Mouse (Mus musculus): ENCODE data around the gene Cldn5. TPM values are rescaled to one million over a fixed set of nuclear protein-coding genes. Genes with fewer than 3 reads are reported as not detected.

Gene Cldn5
- not detected in 2 replicates for polyA plus RNA-seq (2011; ENCODE audit: insufficient read length, low read depth, missing spikeins)

DNA sequence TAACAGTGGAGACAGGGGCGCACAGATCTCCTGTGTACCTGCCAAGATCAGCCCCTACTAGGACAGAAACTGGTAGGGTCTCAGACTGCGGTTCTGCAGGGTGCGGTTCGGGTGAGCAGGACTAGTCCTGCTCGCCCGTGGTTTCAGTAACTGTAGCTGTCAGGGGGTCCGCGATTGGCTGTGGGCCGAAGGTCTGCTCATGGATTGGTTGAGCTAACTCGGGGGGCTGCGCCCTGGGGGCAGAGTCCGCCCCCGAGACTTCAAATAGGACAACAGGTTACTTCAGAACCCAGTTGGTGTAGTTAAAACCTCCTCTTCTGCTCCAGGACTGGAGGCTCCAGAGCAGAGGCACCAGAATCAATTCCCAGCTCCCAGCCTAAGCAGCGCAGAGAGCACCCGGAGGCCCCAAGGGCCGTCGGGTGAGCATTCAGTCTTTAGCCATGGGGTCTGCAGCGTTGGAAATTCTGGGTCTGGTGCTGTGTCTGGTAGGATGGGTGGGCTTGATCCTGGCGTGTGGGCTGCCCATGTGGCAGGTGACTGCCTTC lies at the start of gene Cldn5:
TSS of gene Cldn5 (plus strand) at position 292 of the 545 bp plus-strand sequence.
- no peaks in the 10 kb centered on the region for H3K4me1 ChIP-seq (ENCODE audit: control insufficient read depth, insufficient read depth, low read length)
- no peak within 1 kb of the TSS for H3K4me3 ChIP-seq (ENCODE audit: insufficient read depth, low read length)
- TF ChIP-seq CTCF (IDR thresholded peaks at IDR 0.05; ENCODE audit: borderline replicate concordance, insufficient read depth, low read length) (no peak), POLR2A (IDR thresholded peaks at IDR 0.05; ENCODE audit: low read depth, low read length) (no peak)
- no peak within 1 kb of the TSS for H3K27ac ChIP-seq (ENCODE audit: insufficient read depth, low read length)

DNA sequence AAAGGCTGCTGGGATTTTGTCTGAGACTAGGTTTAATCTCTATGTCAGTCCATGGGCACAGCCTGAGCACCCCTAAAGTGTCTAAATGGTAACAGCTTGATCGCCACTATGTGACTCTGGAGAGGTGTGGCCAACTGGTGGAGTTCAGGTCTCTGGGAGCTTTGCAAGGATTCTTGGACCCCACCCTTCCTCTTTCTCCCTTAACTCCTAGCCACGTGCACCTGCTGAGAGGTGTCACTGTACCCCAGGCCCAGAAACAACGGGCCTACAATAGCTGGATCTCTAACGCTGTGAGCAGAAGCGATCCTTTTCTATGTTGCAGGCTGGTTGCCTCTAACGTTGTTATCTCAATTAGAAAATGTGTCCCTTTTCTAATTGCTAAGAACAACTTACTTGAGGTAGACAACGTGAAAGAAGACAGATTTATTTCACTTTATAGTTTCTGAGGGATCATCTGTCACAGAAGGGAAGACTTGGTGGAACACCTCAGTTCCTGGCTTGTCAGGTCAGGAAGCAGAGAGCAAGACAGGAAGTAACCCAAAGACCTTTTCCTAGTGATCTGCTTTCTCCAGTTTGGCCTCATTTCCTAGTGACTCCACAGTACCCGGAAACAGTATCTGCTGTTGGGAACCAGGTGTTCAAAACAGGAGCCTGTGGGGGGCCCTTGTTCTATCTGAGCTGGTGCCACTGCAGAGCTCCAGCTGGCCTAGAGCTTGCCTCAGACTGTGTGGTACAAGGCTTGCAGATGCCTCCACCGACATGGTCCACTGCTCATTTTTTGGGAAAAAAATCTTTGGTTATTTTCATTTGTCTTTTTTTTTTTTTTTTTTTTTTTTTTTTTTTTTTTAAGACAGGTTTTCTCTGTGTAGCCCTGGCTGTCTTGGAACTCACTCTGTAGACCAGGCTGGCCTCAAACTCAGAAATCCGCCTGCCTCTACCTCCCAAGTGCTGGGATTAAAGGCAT lies 48.8 kb upstream of the Cldn5 start:
- 0 out of 2 replicates have a peak, but pooled peaks cover 2% of the 10 kb centered on the region for H3K4me1 ChIP-seq (ENCODE audit: control insufficient read depth, insufficient read depth, low read length)
- TF ChIP-seq POLR2A (IDR thresholded peaks at IDR 0.05; ENCODE audit: low read depth, low read length) = no peak
- no peak for TF ChIP-seq CTCF (IDR thresholded peaks at IDR 0.05; ENCODE audit: borderline replicate concordance, insufficient read depth, low read length)
- no peak overlapping the region for H3K4me3 ChIP-seq (ENCODE audit: insufficient read depth, low read length)
- no peak overlapping the region for H3K27ac ChIP-seq (ENCODE audit: insufficient read depth, low read length)

- TF ChIP-seq CTCF (IDR thresholded peaks at IDR 0.05; ENCODE audit: borderline replicate concordance, insufficient read depth, low read length) (no peak), POLR2A (IDR thresholded peaks at IDR 0.05; ENCODE audit: low read depth, low read length) (no peak)
- peaks cover 5% of the 10 kb centered on the region; the same call in 1 of the 2 replicates for H3K4me1 ChIP-seq (ENCODE audit: control insufficient read depth, insufficient read depth, low read length)
- H3K4me3 ChIP-seq (ENCODE audit: insufficient read depth, low read length) = no peak overlapping the region
- H3K27ac ChIP-seq (ENCODE audit: insufficient read depth, low read length) = no peak overlapping the region
Measured at GRCm38 (mm10) chr16:18729185-18729584, 47.5 kb upstream of the Cldn5 start.

- TF ChIP-seq CTCF (IDR thresholded peaks at IDR 0.05; ENCODE audit: borderline replicate concordance, insufficient read depth, low read length) (no peak), POLR2A (IDR thresholded peaks at IDR 0.05; ENCODE audit: low read depth, low read length) (no peak)
- Histone ChIP-seq H3K4me1 (ENCODE audit: control insufficient read depth, insufficient read depth, low read length) (peaks cover 5% of the 10 kb centered on the region; the same call in 1 of the 2 replicates), H3K4me3 (ENCODE audit: insufficient read depth, low read length) (no peak overlapping the region), H3K27ac (ENCODE audit: insufficient read depth, low read length) (no peak overlapping the region)
Measured at GRCm38 (mm10) chr16:18730640-18731039, 46.0 kb upstream of the Cldn5 start.

DNA sequence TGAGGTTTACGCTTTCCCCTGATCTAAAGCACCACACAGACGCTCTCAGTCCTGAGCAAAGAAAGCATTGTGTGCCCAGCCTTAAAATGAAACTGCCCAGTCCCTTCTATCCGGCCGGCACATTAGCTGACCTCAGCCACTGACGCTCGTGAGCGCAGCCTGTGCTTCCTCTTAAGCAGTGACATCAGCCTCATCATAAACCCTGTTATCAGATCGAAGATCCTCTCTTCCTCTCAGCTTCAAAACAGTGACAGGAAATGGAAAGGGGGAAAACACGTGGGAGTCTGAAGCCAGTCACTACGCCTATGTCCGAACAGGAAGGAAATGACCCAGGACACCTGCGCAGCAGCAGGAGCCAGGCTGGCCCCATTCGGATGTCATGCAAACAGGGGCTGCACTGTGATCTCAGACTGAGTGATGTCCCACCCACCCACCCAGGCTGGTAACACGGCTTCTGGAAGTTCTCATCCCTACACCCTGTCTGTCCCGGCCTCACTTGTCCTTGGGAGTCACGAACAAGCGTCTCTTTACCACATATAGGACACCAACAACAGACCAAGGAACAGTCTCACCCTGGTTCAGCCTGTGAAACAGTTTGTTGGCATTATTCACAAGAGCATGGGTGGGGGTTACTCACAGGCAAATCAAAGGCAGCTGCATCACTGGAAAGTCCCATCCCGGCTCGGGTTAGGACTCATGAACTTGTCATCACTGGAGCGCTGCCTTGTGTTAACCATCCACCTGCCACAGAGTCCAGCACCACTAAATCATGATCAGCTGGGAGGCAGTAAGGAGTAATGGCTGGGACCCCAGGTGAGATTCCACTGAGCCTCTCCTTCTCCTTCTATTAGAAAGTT lies 43.3 kb upstream of the Cldn5 start:
- no peak overlapping the region for H3K27ac ChIP-seq (ENCODE audit: insufficient read depth, low read length)
- TF ChIP-seq CTCF (IDR thresholded peaks at IDR 0.05; ENCODE audit: borderline replicate concordance, insufficient read depth, low read length) (no peak), POLR2A (IDR thresholded peaks at IDR 0.05; ENCODE audit: low read depth, low read length) (no peak)
- H3K4me1 ChIP-seq (ENCODE audit: control insufficient read depth, insufficient read depth, low read length) = peaks cover 5% of the 10 kb centered on the region; the same call in 1 of the 2 replicates

DNA sequence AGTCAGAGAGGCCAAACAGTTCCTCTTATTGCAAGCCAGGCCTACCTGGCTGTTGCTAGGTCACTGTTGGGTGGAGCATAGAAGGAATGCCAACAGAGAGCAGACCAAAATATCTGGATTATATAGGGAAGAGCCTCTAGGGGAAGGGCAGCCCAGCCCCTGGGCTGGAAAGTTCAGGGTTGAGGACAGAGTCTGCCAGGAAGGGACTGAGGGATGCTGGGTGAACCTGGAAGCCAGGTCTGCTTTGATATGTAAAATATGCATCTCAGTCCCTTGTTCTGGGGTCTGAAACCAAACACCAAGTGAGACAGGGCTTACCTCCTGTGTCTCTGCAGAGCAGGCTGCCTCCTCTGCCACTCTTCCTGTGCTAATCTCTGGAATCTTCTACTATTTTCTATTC lies 38.3 kb upstream of the Cldn5 start:
- H3K4me3 ChIP-seq (ENCODE audit: insufficient read depth, low read length) = no peak overlapping the region
- TF ChIP-seq CTCF (IDR thresholded peaks at IDR 0.05; ENCODE audit: borderline replicate concordance, insufficient read depth, low read length) (no peak), POLR2A (IDR thresholded peaks at IDR 0.05; ENCODE audit: low read depth, low read length) (no peak)
- H3K4me1 ChIP-seq (ENCODE audit: control insufficient read depth, insufficient read depth, low read length) = no peaks in the 10 kb centered on the region
- no peak overlapping the region for H3K27ac ChIP-seq (ENCODE audit: insufficient read depth, low read length)

More for the DNA sequence above, 43.3 kb upstream of the Cldn5 start:
- no peak overlapping the region for H3K4me3 ChIP-seq (ENCODE audit: insufficient read depth, low read length)

DNA sequence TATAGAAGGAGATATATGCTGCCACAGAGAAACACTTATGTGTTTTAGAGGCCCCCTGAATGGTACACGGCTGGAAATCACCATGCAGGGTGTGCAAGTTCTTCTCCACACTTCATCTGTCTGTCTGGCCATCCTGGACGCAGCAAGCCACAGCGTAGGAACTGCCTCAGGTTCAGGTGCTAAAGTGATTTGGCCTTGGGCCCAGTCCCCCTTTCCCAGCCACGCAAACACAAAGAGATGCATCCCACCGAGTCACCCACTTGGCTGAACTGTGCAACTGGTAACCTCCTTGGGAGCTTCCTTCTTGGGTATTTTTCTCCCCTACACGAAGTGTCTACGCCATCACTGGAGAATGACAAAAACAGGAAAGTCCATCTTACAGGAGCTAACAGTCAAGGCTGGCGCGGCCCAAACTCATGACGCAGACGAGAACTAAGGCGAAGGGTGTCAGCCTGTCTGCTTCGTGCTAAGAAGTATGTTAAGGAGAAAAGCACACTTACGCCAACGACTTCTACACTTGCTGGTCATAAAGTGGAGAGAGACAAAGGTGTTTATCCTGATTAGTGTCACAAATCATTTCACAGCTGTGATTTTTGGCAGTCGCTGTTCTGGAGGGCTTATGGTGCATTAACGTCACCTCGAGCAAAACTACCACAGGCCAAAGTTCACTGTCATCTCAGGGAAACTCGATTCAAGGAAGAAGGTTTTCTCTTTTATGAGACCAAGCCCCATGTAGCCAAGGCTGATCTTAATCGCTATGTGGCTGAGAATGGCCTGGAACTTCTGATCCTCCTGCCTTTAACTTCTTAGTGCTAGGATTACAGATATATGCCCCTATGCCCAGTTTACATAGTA lies 30.2 kb upstream of the Cldn5 start:
- Histone ChIP-seq H3K27ac (ENCODE audit: insufficient read depth, low read length) (no peak overlapping the region), H3K4me3 (ENCODE audit: insufficient read depth, low read length) (no peak overlapping the region), H3K4me1 (ENCODE audit: control insufficient read depth, insufficient read depth, low read length) (no peaks in the 10 kb centered on the region)
- no peak for TF ChIP-seq CTCF (IDR thresholded peaks at IDR 0.05; ENCODE audit: borderline replicate concordance, insufficient read depth, low read length)
- TF ChIP-seq POLR2A (IDR thresholded peaks at IDR 0.05; ENCODE audit: low read depth, low read length) = no peak

GRCm38 (mm10) chr16:18751101-18751500 lies 25.5 kb upstream of the Cldn5 start:
- H3K27ac ChIP-seq (ENCODE audit: insufficient read depth, low read length) = no peak overlapping the region
- no peaks in the 10 kb centered on the region for H3K4me1 ChIP-seq (ENCODE audit: control insufficient read depth, insufficient read depth, low read length)
- no peak overlapping the region for H3K4me3 ChIP-seq (ENCODE audit: insufficient read depth, low read length)
- no peak for TF ChIP-seq CTCF (IDR thresholded peaks at IDR 0.05; ENCODE audit: borderline replicate concordance, insufficient read depth, low read length)
- no peak for TF ChIP-seq POLR2A (IDR thresholded peaks at IDR 0.05; ENCODE audit: low read depth, low read length)
